Mouse (Mus musculus) heart, embryonic 15.5 days (tissue): Measurements from ENCODE around the gene Dus1l. TPM values are rescaled to one million over a fixed set of nuclear protein-coding genes. Genes with fewer than 3 reads are reported as not detected.
A peak's percentile ranks its signal among the peaks of the same experiment; 100 is the strongest.

Experiments used
- ATAC-seq: fragments of 200-750 bp; cut with Nextera tagmentation; replicated peaks from 2 replicates; pipeline ENCODE4 v1.8.0; 2017; ENCODE audit warnings: low read depth, moderate TSS enrichment; ENCODE audit not compliant: insufficient number of reproducible peaks, insufficient read depth, low FRiP score
- H3K27ac ChIP-seq: fragments of 300-500 bp; sonication (generic); 2 replicates; pipeline ENCODE4 v1.5.1; 2015; ENCODE audit warnings: mild to moderate bottlenecking, inconsistent platforms
- H3K27me3 ChIP-seq: fragments of 300-500 bp; sonication (generic); 2 replicates; pipeline ENCODE4 v1.6.1; 2015; ENCODE audit warnings: inconsistent platforms
- H3K36me3 ChIP-seq: fragments of 300-500 bp; sonication (generic); 2 replicates; pipeline ENCODE4 v1.6.1; 2015; ENCODE audit warnings: mild to moderate bottlenecking, inconsistent platforms
- H3K4me1 ChIP-seq: fragments of 300-500 bp; sonication (generic); replicated peaks from 2 replicates; pipeline ENCODE4 v1.6.1; 2015; ENCODE audit warnings: inconsistent platforms
- H3K4me2 ChIP-seq: fragments of 300-500 bp; sonication (generic); 2 replicates; pipeline ENCODE4 v1.6.1; 2015; ENCODE audit warnings: inconsistent platforms, mild to moderate bottlenecking, moderate library complexity
- H3K4me3 ChIP-seq: fragments of 300-500 bp; sonication (generic); 2 replicates; pipeline ENCODE4 v1.5.1; 2015; ENCODE audit warnings: mild to moderate bottlenecking, inconsistent platforms
- H3K9ac ChIP-seq: fragments of 300-500 bp; sonication (generic); 2 replicates; pipeline ENCODE4 v1.6.1; 2015; ENCODE audit warnings: mild to moderate bottlenecking, inconsistent platforms
- H3K9me3 ChIP-seq: fragments of 300-500 bp; sonication (generic); replicated peaks from 2 replicates; pipeline ENCODE4 v1.6.1; 2016; ENCODE audit warnings: inconsistent platforms
- WGBS: fragments of 180-500 bp; shearing (Covaris S2); methylation state at CpG from one replicate; pipeline ENCODE4 v1.1.7; 2015; ENCODE audit warnings: mixed read lengths; 5-methylcytosine and 5-hydroxymethylcytosine counted together
- polyA plus RNA-seq: library from polyadenylated mRNA; unstranded; fragments of >200 nt; fragmentation: Nextera tagmentation; extraction: Ambion mirVana; gene quantifications from 2 replicates; pipeline ENCODE4 v1.2.1, GENCODE M21; 2015

Gene Dus1l
- polyA plus RNA-seq, 1 experiment from 2014 or later: 36.9 TPM

DNA sequence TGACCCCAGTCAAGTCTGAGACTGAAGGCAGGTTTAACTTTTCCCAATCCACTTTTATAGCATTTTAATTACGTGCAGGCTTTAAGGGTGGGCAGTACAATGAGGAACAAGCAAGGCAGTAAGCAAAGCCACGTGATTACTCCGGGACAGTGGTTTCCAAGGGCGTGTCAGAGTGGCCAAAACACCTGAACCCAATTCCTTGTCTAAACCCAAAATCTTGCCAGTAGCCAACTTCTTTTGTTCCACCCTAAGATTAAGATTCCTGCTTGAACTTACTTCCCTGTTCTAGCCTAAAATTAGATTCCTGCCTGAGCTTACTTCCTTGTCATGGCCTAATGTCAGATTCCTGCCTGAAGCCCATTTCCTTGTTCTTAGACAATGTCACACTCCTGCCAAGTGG is 48.2 kb downstream of the Dus1l start:
- 0 out of 2 replicates have a peak, but pooled peaks cover 3% of the 10 kb centered on the region for H3K27me3 ChIP-seq
- no peak for ATAC-seq
- WGBS: 68% methylated on average over 4 of the region's 4 CpGs
- no peak overlapping the region for H3K4me2 ChIP-seq
- H3K9ac ChIP-seq: no peak overlapping the region
- no peaks in the 10 kb centered on the region for H3K9me3 ChIP-seq
- H3K27ac ChIP-seq: no peak overlapping the region
- H3K4me1 ChIP-seq: no peaks in the 10 kb centered on the region
- no peaks in the 10 kb centered on the region for H3K36me3 ChIP-seq
- H3K4me3 ChIP-seq: no peak overlapping the region

- H3K4me1 ChIP-seq: no peaks in the 10 kb centered on the region
- H3K27ac ChIP-seq: peak overlapping the region; percentile 24; the same call in 1 of the 2 replicates
- 0 out of 2 replicates have a peak, but pooled peaks cover 2% of the 10 kb centered on the region for H3K27me3 ChIP-seq
- no peaks in the 10 kb centered on the region for H3K9me3 ChIP-seq
- ATAC-seq: 0 out of 2 replicates have a peak, but pooled peaks have one; percentile 4
- no peak overlapping the region for H3K9ac ChIP-seq
- no peak overlapping the region for H3K4me3 ChIP-seq
- no peaks in the 10 kb centered on the region for H3K36me3 ChIP-seq
- no peak overlapping the region for H3K4me2 ChIP-seq
- WGBS: 69% methylated on average over 7 of the region's 7 CpGs
Observed at GRCm38 (mm10) chr11:120744121-120744701, 52.0 kb downstream of the Dus1l start.

- 83% methylated on average over 5 of the region's 5 CpGs for WGBS
Observed at GRCm38 (mm10) chr11:120740981-120741380, 55.2 kb downstream of the Dus1l start.

More at GRCm38 (mm10) chr11:120740981-120741380, 55.2 kb downstream of the Dus1l start:
- ATAC-seq: no peak
- no peaks in the 10 kb centered on the region for H3K9me3 ChIP-seq
- H3K4me1 ChIP-seq: no peaks in the 10 kb centered on the region
- H3K9ac ChIP-seq: no peak overlapping the region
- no peaks in the 10 kb centered on the region for H3K36me3 ChIP-seq
- no peak overlapping the region for H3K4me2 ChIP-seq
- H3K4me3 ChIP-seq: no peak overlapping the region
- H3K27me3 ChIP-seq: 0 out of 2 replicates have a peak, but pooled peaks cover 2% of the 10 kb centered on the region
- H3K27ac ChIP-seq: no peak overlapping the region

Other genes with a start within 250 kb of the Dus1l start
- 119 and 143 TPM in 2 replicates for gene Mcrip1, start 246.7 kb downstream of the Dus1l start, polyA plus RNA-seq
- gene Ppp1r27, start 245.3 kb downstream of the Dus1l start, polyA plus RNA-seq: 0.50 and 7.6 TPM in 2 replicates
- 357 and 484 TPM in 2 replicates for gene P4hb, start 223.2 kb downstream of the Dus1l start, polyA plus RNA-seq
- 345 and 458 TPM in 2 replicates for gene Arhgdia, start 214.8 kb downstream of the Dus1l start, polyA plus RNA-seq
- 238 and 262 TPM in 2 replicates for gene Alyref, start 198.0 kb downstream of the Dus1l start, polyA plus RNA-seq
- gene Anapc11, start 198.0 kb downstream of the Dus1l start, polyA plus RNA-seq: 175 and 182 TPM in 2 replicates
- 11.7 and 13.0 TPM in 2 replicates for gene Npb, start 187.9 kb downstream of the Dus1l start, polyA plus RNA-seq
- 80.3 and 111 TPM in 2 replicates for gene Pcyt2, start 178.5 kb downstream of the Dus1l start, polyA plus RNA-seq
- gene Sirt7, start 171.2 kb downstream of the Dus1l start, polyA plus RNA-seq: 17.6 and 25.1 TPM in 2 replicates
- 17.8 and 21.2 TPM in 2 replicates for gene Mafg, start 162.8 kb downstream of the Dus1l start, polyA plus RNA-seq
- 17.1 and 23.5 TPM in 2 replicates for gene Pycr1, start 152.6 kb downstream of the Dus1l start, polyA plus RNA-seq
- gene Myadml2, start 148.2 kb downstream of the Dus1l start, polyA plus RNA-seq: 13.2 and 15.4 TPM in 2 replicates
- 1.5 and 2.7 TPM in 2 replicates for gene Notum, start 135.2 kb downstream of the Dus1l start, polyA plus RNA-seq
- 90.4 and 110 TPM in 2 replicates for gene Aspscr1, start 123.4 kb downstream of the Dus1l start, polyA plus RNA-seq
- 105 and 111 TPM in 2 replicates for gene Cenpx, start 82.7 kb downstream of the Dus1l start, polyA plus RNA-seq
- 27.5 and 36.8 TPM in 2 replicates for gene Lrrc45, start 82.5 kb downstream of the Dus1l start, polyA plus RNA-seq
- gene Rac3, start 74.9 kb downstream of the Dus1l start, polyA plus RNA-seq: 7.8 and 17.0 TPM in 2 replicates
- gene Dcxr, start 69.1 kb downstream of the Dus1l start, polyA plus RNA-seq: 7.0 and 16.7 TPM in 2 replicates
- 11.4 and 46.0 TPM in 2 replicates for gene Cbr2, start 64.3 kb downstream of the Dus1l start, polyA plus RNA-seq
- 2.1 and 2.8 TPM in 2 replicates for gene Hmga1b, start 33.6 kb downstream of the Dus1l start, polyA plus RNA-seq
- gene Rfng, start 12.2 kb downstream of the Dus1l start, polyA plus RNA-seq: 21.1 and 30.8 TPM in 2 replicates
- 113 and 134 TPM in 2 replicates for gene Gps1, start 12.1 kb downstream of the Dus1l start, polyA plus RNA-seq
- gene Fasn, start 28.1 kb upstream of the Dus1l start, polyA plus RNA-seq: 17.0 and 31.7 TPM in 2 replicates
- gene Ccdc57, start 136.5 kb upstream of the Dus1l start, polyA plus RNA-seq: 3.5 and 4.5 TPM in 2 replicates
- 158 and 159 TPM in 2 replicates for gene Slc16a3, start 152.1 kb upstream of the Dus1l start, polyA plus RNA-seq
- 59.5 and 79.0 TPM in 2 replicates for gene Csnk1d, start 194.9 kb upstream of the Dus1l start, polyA plus RNA-seq
- 0.74 and 3.4 TPM in 2 replicates for gene Cd7, start 243.0 kb upstream of the Dus1l start, polyA plus RNA-seq